Mouse (Mus musculus) testis, postnatal 10 days (tissue): ENCODE measurements at regions not wholly inside any gene's neighbourhood (a gene's known extent, or its start where the extent isn't known, plus 50 kb on each side); places are given as distances from the start of the nearest gene placed in this dataset.
"Not testable (repeated sequence)": the region's sequence is repeated elsewhere in the genome, so short reads cannot be mapped to it uniquely, and the experiment has no call there.

Experiments
- DNase-seq: peaks from one replicate; pipeline ENCODE4 v3.0.0; 2021; ENCODE audit warnings: low spot score

- DNase-seq, result peak; percentile 58
These were observed 482.5 kb upstream of the Snrpn start for GRCm38 (mm10) chr7:60622271-60623249.

- DNase-seq, result not testable (repeated sequence)
These were observed 477.2 kb upstream of the Snrpn start for GRCm38 (mm10) chr7:60617070-60617674.
